In genomic region chrX:109126847-109127246, GRCm38 (mm10) we compare ENCODE assay signal across 1 mouse cellular context.
TF ChIP-seq lines count a peak whose summit lies in the region.

No protein-coding gene starts in this region.

TF ChIP-seq in MEL, 35 proteins besides CTCF, POLR2A, EP300 and RAD21 (continued from another document):
- no peak for TF ChIP-seq MEF2A (IDR thresholded peaks at IDR 0.05; ENCODE audit: extremely low read depth, insufficient replicate concordance, low read depth, low read length, poor library complexity, severe bottlenecking)
- no peak for TF ChIP-seq HCFC1 (IDR thresholded peaks at IDR 0.05; ENCODE audit: low read depth, low read length)
- no peak for TF ChIP-seq GABPA (IDR thresholded peaks at IDR 0.05; ENCODE audit: low read depth, low read length)
- TF ChIP-seq ETS1 (IDR thresholded peaks at IDR 0.05; ENCODE audit: low read depth, low read length): peak; percentile 67
- no peak for TF ChIP-seq POLR2AphosphoS5 (IDR thresholded peaks at IDR 0.05; ENCODE audit: borderline replicate concordance, low read depth, low read length)
- TF ChIP-seq MAFK (IDR thresholded peaks at IDR 0.05; ENCODE audit: borderline replicate concordance, low read depth, low read length): no peak
- no peak for TF ChIP-seq ELF1 (IDR thresholded peaks at IDR 0.05; ENCODE audit: low read depth, low read length)
- no peak for TF ChIP-seq NRF1 (IDR thresholded peaks at IDR 0.05; ENCODE audit: insufficient read depth, low read depth, low read length, poor library complexity, severe bottlenecking)
TF ChIP-seq in MEL: peak in this region for 7.
